Mouse (Mus musculus) gastrocnemius, adult 8-10 months (tissue): ENCODE measurements around the gene Sgms1. TPM values are rescaled to one million over a fixed set of nuclear protein-coding genes. Genes with fewer than 3 reads are reported as not detected.

ENCODE experiments used
- DNase-seq, 2 experiments: peaks; one replicate each; pipeline ENCODE4 v3.0.0; 2022; ENCODE audit warnings: low spot score in 2 of 2
- total RNA-seq, 4 experiments: library from RNA; stranded (reverse); gene quantifications; 2 replicates each; pipeline ENCODE4 v1.2.4; 2022

Sgms1 gene
- total RNA-seq, 4 experiments from 2014 or later: 57.6 to 68.1 (median 61.3) TPM

DNA sequence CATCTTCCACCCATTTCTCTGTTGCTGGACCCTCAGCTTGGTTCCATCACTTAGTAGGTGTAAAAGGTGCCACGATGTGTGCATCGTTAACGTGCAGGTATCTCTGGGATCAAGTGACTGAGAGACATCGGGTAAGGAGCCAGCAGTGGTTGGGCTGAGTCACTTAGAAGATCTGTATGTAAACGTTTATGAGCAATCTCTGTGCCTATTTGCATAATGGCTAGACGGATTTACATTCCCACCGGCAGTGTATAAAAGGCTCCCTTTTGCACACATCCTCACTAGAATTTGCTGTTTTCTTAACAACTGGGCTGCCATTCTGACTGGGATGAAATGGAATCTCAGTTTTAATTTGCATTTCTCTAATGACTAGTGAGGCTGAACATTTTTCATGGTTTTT lies 93.9 kb downstream of the Sgms1 start:
- no peak for DNase-seq

- DNase-seq: no peak
These were observed 96.4 kb downstream of the Sgms1 start for GRCm38 (mm10) chr19:32292782-32293776.

GRCm38 (mm10) chr19:32292067-32292739 lies 97.3 kb downstream of the Sgms1 start:
- DNase-seq: peak in 1 of 2 experiments; percentile 32

DNA sequence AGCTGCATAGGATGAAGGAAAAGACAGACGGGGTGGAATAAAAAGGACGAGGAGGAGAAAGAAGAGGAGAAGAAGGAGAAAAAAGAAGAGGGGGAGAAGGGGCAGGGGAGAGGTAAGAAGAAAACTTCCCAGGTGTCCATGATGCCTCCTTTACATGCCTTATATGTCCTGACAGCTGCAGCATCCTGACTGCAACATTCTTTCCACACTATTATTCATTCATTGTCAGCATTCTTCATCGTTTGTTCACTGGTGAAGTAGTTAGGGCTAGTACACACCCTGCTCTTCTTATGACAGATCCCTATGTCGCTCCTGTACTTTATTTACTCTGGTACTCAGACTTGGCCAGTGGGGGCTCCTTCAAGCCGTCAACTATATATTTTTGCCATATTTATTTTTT lies 98.4 kb downstream of the Sgms1 start:
- no peak for DNase-seq

DNA sequence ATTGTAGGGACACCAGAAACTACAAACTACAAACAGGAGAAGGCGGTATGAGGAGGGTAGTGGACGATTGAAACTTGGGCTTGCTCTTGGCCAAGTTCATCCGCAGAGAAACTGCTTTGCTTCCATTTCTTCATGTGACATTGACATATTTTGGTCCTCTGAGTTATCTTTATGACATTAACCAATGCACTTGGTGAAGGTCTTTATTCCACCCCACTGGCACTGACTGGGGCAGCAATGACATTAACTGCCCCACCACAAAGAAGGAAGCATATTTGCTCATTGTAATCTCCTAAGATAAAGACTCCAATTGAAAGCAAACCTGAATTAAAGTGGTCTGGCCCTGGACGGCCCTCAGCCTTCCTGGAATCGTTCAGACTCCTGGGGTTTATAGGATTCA lies 100.6 kb downstream of the Sgms1 start:
- DNase-seq: no peak

DNA sequence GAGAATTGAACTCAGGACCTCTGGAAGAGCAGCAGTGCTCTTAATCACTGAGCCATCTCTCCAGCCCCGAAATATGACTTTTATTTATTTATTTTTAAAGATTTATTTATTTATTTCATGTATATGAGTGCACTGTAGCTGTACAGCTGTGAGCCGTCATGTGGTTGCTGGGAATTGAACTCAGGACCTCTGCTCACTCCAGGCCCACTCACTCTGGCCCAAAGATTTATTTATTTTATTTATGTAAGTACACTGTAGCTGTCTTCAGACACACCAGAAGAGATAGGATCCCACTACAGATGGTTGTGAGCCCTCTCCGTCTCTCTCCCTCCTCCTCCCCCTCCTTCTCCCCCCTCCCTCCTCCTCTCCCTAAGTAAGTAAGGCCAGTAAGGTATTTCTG lies 101.7 kb downstream of the Sgms1 start:
- DNase-seq: no peak

- DNase-seq: no peak
These were observed 104.1 kb downstream of the Sgms1 start for GRCm38 (mm10) chr19:32285455-32285831.

DNA sequence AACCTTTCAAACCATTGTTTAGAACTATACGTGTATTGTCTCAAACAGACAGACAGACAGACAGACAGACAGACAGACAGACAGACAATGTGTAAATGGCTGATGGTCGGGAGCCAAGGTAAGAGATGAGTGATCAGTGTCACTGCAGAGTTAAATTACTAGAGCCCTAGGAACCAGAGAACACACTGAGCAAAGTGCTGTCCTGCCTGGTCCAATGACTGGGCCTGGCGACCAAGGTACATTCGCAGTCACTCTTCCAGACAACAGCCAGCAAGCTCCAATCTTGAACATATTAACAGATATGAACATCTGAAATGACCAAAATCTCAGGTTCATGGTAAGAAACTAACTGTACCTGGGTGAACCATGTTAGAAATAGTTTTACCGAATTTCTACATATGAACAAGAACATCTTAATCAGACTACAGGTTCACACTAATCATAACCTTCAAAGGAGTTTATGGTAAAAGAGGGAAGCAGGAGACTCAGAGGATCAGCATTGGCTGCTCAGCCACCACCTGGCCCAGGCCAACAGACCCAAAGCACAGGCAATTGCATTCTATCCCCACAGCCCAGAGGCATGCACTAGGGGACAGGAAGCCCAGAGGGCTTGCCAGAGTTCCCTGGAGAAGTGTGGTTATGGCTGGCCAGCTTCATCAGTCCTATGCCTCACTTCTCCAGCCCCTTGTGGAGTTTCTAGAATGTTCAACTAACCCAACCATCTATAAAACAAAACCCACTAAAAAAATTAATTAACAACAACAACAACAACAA lies 104.6 kb downstream of the Sgms1 start:
- peak in 1 of 2 experiments; percentile 1 for DNase-seq

DNA sequence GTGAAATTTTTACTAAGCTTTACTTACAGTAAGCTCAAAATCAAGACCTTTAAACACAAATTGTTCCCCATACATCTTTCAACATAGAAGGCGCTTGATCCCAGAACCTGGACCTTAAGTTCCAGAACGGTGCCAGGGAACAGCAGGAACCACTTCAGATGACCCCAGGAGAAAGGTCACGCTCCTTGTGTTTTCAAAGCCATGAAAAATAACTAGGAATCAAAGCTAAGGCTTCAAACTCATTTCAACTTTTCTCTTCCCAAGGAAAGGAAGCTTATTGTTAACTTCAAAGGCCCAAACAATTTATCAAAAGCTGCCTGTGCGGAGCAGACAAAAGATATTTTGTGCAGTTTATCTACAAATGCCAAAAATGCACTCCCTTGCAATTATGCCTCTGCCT lies 107.6 kb downstream of the Sgms1 start:
- DNase-seq: no peak

DNA sequence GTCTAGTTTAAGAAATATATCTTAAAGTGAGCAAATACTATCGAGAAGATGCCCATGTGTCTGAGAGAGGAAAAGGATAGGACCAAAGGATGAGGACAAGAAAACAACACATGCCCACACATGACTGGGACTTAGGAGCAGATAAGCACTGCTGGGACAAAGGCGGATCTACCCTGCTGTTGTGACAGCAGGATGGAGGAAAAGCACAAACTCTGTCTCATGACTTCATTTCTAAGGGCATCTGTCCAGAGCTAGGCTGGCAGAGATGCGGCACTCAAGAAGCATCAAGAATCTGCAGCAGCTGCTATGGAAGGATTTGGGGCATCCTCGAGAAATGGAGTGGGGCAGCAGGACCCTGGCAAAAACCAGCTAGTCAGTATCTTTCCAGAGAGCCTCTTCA lies 109.1 kb downstream of the Sgms1 start:
- DNase-seq: no peak

DNA sequence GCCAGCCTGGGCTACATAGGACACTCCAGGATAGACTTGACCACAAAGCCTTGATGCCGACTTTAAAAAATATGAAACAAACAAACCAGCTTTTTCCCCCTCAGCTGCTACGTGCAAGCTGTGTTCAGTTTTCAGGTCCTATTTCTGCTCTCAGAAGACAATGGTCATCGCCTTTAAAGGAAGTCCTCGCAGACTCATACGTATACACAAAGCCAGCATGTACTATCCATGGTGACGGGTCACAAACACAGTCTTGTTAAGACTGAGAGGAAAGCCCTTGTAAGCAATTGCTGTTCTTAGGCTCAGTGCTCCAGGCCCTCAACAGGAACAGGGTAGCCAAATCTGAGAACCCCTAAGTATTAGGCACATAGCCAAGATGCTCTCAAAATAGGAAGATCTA lies 110.1 kb downstream of the Sgms1 start:
- DNase-seq: no peak

DNA sequence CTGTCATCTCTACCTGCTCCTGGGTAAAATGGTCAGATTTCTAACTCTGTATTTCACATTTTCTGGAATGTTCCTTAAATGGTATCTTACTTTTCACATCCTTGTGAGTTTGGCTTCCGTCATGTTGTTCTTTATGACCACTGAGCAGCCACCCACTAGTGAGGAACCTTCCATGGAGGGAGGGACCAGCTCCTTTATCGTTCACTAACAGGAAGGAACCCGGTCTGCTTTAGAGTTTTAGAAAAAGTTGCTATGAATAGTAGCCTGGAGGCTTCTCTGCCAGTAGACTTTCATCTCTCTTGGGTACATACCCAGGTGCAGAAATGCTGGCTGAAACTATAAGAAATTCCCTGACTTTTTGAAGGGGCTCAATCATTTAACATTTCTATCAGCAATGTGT lies 111.6 kb downstream of the Sgms1 start:
- no peak for DNase-seq

- no peak for DNase-seq
These were observed 112.2 kb downstream of the Sgms1 start for GRCm38 (mm10) chr19:32277287-32277686.

DNA sequence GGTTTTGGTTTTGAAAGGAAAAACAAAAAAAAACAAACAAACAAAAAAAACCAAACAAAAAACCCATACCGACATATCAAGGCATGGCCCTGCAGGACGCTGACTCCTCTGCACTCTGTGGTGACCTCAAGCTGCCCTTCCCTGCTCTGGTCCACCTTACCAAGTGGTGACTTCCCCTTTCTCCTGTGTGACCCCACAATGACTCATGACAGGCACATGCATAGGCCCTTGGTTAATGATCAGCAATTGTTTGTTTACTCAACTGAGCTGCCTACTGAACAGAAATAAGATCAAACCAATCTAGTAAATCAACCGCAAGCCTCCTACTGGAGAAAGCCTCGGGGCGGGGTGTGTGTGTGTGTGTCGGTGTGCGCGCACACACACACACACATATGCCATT lies 112.7 kb downstream of the Sgms1 start:
- no peak for DNase-seq

GRCm38 (mm10) chr19:32276263-32276662 lies 113.3 kb downstream of the Sgms1 start:
- DNase-seq: peak in 1 of 2 experiments; percentile 52

- DNase-seq: peak in 1 of 2 experiments; percentile 1
These were observed 114.2 kb downstream of the Sgms1 start for GRCm38 (mm10) chr19:32275068-32275925.

GRCm38 (mm10) chr19:32274145-32274544 lies 115.4 kb downstream of the Sgms1 start:
- DNase-seq: no peak

GRCm38 (mm10) chr19:32273714-32274113 lies 115.8 kb downstream of the Sgms1 start:
- DNase-seq: no peak

- no peak for DNase-seq
These were observed 116.8 kb downstream of the Sgms1 start for GRCm38 (mm10) chr19:32272475-32273260.
